Mouse (Mus musculus) cerebellum, postnatal 10 days (tissue): Measurements from ENCODE around the gene Ndufa4l2.

Experiments used
- DNase-seq, 2 experiments: peaks; one replicate each; pipeline ENCODE4 v3.0.0; 2021; ENCODE audit warnings: mixed read lengths in 2 of 2

Gene Ndufa4l2

GRCm38 (mm10) chr10:127514764-127515163 is at the start of gene Ndufa4l2:
Ndufa4l2 (plus strand) TSS chr10:127514967.
- DNase-seq: peak; percentile 37 to 45

- no peak for DNase-seq
These were observed 43.3 kb upstream of the Ndufa4l2 start for GRCm38 (mm10) chr10:127471281-127471988.

GRCm38 (mm10) chr10:127472722-127473121 is 42.0 kb upstream of the Ndufa4l2 start:
- no peak for DNase-seq

GRCm38 (mm10) chr10:127475175-127475574 is 39.6 kb upstream of the Ndufa4l2 start:
- DNase-seq: no peak

- no peak for DNase-seq
These were observed 38.2 kb upstream of the Ndufa4l2 start for GRCm38 (mm10) chr10:127476541-127476940.

- DNase-seq: no peak
These were observed 37.5 kb upstream of the Ndufa4l2 start for GRCm38 (mm10) chr10:127477301-127477700.

GRCm38 (mm10) chr10:127479131-127479530 is 35.6 kb upstream of the Ndufa4l2 start:
- peak; percentile 73 to 82 for DNase-seq

- peak in 1 of 2 experiments; percentile 30 for DNase-seq
These were observed 33.6 kb upstream of the Ndufa4l2 start for GRCm38 (mm10) chr10:127480833-127481813.

GRCm38 (mm10) chr10:127485235-127485634 is 29.5 kb upstream of the Ndufa4l2 start:
- no peak for DNase-seq

GRCm38 (mm10) chr10:127488856-127489255 is 25.9 kb upstream of the Ndufa4l2 start:
- no peak for DNase-seq

GRCm38 (mm10) chr10:127490160-127491127 is 24.3 kb upstream of the Ndufa4l2 start:
- DNase-seq: peak; percentile 31 to 38

GRCm38 (mm10) chr10:127491128-127491512 is 23.6 kb upstream of the Ndufa4l2 start:
- peak; percentile 35 to 41 for DNase-seq

GRCm38 (mm10) chr10:127492118-127492517 is 22.6 kb upstream of the Ndufa4l2 start:
- DNase-seq: no peak

- no peak for DNase-seq
These were observed 18.6 kb upstream of the Ndufa4l2 start for GRCm38 (mm10) chr10:127496156-127496555.

GRCm38 (mm10) chr10:127499516-127499915 is 15.3 kb upstream of the Ndufa4l2 start:
- DNase-seq: no peak

- DNase-seq: no peak
These were observed 14.7 kb upstream of the Ndufa4l2 start for GRCm38 (mm10) chr10:127500042-127500441.

- DNase-seq: no peak
These were observed 13.6 kb upstream of the Ndufa4l2 start, which contains the start of gene Stac3 for GRCm38 (mm10) chr10:127500894-127501893. Stac3 (plus strand) TSS chr10:127501686.

GRCm38 (mm10) chr10:127508239-127508638 is 6.5 kb upstream of the Ndufa4l2 start:
- DNase-seq: peak; percentile 96 to 97

- peak; percentile 99 for DNase-seq
These were observed 5.5 kb upstream of the Ndufa4l2 start for GRCm38 (mm10) chr10:127509051-127509836.
